Mouse (Mus musculus): ENCODE data around the gene 4930415L06Rik. TPM values are rescaled to one million over a fixed set of nuclear protein-coding genes. Genes with fewer than 3 reads are reported as not detected.

4930415L06Rik gene
- total RNA-seq (2021), result not detected

- intact Hi-C loops (cut with DNase I), result no loop called here
- no peak for DNase-seq (ENCODE audit: low spot score in 2 of 2)
These were observed at the start of gene 4930415L06Rik for GRCm38 (mm10) chrX:89932752-89933151. TSS of gene 4930415L06Rik (minus strand) at chrX:89932852.

GRCm38 (mm10) chrX:89978621-89979020 lies 46.0 kb upstream of the 4930415L06Rik start:
- intact Hi-C loops (cut with DNase I), result no loop called here
- DNase-seq (ENCODE audit: low spot score in 2 of 2), result no peak

- no peak for DNase-seq (ENCODE audit: low spot score in 2 of 2)
- intact Hi-C loops (cut with DNase I), result no loop called here
These were observed 27.8 kb downstream of the 4930415L06Rik start for GRCm38 (mm10) chrX:89904871-89905270.

Other genes starting within 250 kb of the 4930415L06Rik start
- gene 4932429P05Rik, start 180.6 kb downstream of the 4930415L06Rik start, total RNA-seq (2021), result not detected

All from left cerebral cortex, postnatal 36 days (tissue).